Mouse (Mus musculus): Measurements from ENCODE around the gene Zfp637.
"Not testable (repeated sequence)": the region's sequence is repeated elsewhere in the genome, so short reads cannot be mapped to it uniquely, and the experiment has no call there.

Gene Zfp637

DNA sequence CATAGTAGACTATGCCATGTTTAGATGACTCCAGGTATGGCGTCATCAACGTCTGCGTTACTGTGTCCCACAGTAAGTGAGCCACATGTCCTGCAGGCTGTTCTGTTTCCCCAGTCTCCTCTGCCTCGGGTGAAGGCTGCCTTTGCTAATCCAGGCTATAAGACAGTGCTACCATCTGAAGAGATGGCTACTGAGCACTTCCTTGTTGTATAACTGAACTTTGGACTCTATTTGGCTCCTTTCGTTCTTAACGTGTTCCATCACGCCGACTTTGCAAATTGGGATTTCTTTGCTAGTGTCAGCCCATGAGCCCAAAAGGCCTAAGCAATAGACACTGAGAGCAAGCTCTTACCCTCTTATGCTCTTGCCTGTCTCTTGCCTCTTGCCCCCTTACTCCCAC lies 27.2 kb downstream of the Zfp637 start:
- DNase-seq = no peak

DNA sequence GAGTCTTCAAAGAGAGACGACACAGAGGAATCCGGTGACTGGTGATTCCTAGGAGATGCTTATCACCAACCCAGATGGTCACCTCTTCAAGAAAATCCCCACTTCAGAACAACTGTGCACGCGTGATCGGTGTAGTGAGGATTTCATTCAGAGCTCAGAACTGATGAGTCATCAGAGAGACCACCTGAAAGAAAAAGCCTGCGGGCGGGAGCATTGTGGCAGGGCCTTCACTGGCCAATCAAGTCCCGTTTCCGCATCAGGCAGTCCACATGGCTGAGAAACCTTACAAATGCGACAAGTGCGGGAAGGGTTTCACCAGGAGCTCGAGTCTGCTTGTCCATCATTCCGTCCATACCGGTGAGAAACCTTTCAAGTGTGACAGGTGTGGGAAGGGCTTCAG lies 30.1 kb downstream of the Zfp637 start:
- DNase-seq = no peak

DNA sequence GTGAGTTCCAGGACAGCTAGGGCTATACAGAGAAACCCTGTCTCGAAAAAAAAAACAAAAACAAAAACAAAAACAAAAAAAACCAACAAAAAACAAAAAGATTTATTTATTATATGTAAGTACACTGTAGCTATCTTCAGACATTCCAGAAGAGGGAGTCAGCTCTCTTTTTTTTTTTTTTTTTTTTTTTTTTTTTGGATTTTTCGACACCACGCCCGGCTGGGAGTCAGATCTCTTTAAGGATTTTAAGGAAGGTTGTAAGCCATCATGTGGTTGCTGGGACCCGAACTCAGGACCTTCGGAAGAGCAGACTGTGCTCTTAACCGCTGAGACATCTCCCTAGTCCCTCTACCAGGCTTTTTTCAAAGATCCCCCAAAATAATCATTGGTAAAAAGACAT lies 32.5 kb downstream of the Zfp637 start:
- DNase-seq = not testable (repeated sequence)

DNA sequence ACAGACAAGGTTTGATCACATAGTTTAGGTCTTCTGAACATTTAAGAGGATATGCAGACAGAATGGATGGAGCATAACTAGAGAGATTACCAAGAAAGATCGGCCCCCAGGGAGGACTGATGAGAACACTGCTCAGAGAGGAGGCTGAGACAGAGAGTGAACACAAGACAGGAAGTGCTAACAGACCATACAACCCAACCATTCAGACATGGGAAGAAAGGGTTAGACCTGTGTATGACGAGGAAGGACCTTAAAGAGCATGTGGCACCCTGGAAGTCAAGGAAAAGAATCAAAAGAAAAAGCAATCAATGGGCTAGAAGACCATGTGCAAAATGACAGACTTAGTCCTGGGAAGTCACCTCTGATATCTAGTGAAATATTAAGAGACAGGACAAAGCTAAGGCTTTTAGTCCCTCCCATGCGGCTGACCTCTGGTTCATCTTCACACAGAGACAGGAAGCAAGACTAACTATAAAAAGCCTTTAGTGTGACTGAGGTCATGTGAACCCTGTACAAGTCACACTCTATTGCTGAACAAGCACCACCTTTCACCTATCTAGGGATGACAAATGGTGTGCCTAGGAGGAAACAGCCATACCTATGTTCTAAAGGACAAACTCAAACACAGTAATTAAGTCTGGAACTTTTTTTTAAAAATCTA lies 33.8 kb downstream of the Zfp637 start:
- DNase-seq = no peak

DNA sequence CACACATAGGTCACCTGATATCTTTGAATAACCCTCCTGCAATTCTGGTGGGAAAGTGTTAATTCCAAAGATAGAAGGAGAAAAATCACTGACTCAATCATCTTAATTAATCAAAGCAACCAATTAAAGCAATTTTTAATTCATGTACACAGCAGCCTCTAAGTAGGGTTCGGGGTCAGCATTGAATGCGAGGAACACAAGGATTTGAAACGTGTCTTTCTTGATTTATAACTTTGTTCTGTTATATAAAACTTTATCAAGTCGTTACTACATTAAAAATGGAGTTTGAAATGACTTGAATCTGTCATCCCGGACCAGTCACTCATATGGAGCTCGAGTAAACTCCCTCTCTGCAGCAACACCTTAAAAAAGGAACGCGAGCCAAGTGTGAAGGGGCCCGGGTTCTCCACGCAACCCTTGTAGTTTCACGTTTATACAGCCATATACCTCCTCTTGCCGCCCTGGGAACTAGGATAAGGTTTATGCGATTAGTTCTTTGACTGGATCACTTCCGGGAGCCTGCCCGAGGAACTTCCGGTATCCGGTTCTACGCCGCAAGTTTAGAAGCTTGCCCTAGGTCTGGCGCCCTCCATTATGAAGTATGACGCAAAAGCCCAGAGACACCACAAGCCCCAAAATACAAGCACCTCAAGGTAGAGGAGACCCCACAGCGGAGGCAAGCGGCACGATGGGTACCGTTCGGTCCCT lies 37.9 kb downstream of the Zfp637 start:
- peak; percentile 92 to 94 for DNase-seq

DNA sequence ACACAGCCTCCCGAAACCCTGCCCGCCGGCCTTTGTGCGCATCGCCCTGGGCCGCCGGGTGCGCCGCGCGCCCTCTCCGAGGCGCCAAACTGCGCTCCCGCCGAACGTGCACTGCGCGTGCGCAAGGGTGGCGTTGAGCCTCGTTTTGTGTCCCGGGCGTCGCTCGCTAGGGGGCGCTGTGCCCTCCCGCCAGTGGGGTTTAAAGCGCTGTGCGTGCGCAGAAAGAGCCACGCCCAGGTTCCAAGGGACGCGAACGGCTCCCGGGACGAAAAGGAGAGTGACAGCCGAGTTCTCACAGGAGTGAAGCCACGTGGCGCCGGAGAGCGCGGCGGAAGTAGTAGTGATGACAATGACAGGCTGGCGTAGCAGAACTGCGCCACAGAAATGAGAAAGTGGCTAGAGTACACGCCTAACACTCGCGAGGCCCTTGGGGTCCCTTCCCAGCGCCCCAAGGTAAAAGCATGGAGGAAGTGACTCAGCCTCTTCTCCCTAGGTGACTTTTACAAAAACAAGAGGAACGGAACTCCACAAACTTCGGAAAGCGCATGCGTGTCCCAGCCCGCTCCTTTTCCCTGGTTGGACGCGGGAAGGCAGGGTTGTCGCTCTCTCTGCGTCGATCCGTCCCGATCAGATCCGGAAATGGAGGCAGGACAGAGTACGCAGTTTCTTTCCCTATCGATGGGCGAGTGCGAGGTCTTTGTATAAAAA lies 38.6 kb downstream of the Zfp637 start:
- peak; percentile 99 to 100 for DNase-seq

DNA sequence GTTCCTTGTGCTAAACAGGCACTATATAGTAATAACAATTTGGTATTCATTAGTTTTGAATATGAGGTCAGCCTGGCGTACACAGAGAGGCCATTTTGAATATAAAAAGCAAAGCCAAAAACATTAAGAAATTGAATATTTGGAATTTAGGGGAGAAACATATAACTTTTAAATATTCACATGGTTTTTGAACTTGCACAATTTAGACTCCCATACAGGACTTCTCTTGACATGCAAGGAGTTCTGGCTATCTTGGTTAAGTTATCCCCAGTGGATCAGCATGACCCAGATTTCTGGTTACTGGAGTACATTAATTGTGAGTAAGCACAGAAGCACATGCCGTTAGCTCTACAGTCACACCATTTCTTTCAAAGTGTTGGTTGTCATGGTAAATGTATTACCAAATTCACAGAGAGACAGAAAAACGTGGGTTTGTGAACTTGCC lies 39.4 kb downstream of the Zfp637 start:
- no peak for DNase-seq

DNA sequence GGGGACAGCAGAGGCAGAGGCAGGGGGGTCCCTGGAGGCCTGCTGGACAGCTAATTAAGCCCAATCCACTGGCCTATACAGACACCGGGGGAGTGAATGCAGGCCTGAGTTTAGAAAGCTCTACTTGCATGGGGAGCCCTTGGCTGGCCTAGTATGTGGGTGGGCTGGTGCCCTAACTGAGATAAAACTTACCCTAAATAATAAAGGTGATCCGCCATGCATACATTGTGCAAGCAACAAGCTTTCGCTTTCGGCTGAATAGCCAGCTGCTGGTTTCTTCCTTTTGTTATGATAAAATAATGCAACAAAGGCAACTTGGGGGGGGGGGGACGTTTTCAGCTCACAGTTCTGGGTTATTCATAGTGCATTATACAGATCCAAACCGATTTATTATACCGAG lies 40.2 kb downstream of the Zfp637 start:
- DNase-seq = no peak

DNA sequence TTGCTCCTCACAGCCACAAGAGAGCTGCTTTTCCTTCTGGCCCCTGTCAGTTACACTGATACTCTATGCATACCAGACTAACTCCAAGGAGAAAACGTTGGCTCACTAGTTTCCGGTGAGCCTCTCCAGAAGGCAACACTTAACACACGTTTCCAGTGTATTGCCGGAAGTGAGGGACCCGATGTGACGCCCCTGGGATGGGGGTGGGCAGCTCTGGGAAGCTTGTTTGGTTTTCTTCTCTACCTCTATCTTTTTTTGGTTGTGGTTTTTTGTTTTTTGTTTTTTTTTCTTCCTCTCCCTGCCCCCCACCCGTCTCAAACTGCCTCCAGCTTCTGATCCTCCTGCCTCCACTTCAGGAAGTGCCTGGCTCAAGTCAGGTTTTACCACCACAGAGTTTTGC lies 41.0 kb downstream of the Zfp637 start:
- no peak for DNase-seq

DNA sequence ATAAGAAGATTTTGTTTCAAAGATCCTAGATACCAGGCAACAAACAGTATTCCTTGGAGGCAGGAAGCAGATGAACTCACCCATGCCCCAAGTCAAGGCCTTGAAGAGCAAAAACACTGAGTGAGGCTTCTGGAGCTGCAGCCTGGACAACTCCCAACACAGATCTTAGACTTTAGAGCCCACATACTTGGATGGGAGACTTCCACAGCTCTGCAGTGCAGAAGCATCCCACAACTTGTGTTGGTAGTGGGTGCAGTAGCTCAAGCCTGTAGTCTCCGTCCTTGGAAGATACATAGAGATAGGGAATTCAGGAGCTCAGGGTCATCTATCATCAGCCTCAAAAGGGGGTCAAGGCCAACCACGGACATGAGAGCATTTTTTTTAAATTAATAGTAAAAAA lies 45.0 kb downstream of the Zfp637 start:
- DNase-seq = no peak

DNA sequence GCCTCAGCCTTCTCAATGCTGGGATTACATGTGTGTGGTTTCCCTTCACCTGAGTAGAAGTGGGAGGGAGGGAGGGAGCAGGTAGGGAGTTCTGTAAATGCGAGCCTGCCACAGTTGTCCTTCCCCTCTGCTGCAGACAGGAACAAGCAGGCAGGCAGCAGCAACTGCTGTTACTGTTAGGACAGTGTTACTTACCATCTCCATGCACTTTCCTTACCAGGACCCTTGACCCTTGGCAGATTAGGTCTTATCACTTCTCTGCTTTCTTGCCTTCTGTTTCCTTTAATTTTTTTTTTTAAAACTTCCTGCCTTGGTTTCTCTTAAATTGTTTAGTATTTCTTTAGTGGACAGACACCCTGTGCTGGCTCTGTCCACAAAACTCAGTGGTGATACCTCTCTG lies 47.1 kb downstream of the Zfp637 start:
- DNase-seq = no peak

DNA sequence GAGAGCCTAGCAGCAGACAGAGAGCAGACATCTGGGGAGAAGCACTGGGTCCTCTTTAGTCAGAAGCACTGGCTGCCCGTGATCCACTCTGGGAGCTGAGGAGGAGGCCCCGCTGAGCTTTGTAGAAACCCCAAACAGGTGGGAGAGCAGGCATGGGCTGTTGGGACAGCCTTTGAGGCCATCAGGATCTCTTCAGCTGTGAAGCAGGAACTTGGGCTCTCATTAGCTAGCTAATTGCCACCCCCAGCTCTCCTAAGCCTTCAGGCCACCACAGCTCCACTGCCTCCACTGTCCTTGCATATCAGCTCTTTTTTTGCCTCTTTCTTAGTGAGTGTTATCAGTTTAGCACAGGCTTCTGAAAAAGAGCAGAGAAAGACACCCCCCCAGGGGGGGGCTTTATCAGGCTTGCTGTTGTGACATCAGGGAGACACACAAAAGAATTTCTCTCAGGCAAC lies 47.7 kb downstream of the Zfp637 start:
- no peak for DNase-seq

DNA sequence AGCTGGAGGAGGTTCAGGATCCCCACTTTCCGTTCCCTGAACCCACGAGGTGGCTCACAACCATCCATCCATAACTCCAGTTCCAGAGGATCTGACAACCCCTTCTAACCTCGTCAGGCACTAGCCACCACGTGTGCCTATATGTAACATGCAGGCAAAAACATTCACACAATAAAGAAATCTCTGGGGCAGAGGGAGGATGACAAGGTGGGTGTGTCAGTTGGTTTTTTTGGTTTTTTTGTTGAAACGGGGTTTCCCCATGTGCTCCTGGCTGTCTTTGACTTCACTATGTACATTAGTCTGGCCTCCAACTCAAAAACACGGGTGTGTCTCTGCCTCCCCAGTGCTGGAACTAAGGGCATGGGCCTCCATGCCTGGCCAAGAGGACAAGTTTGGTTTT lies 49.3 kb downstream of the Zfp637 start:
- DNase-seq = no peak

DNA sequence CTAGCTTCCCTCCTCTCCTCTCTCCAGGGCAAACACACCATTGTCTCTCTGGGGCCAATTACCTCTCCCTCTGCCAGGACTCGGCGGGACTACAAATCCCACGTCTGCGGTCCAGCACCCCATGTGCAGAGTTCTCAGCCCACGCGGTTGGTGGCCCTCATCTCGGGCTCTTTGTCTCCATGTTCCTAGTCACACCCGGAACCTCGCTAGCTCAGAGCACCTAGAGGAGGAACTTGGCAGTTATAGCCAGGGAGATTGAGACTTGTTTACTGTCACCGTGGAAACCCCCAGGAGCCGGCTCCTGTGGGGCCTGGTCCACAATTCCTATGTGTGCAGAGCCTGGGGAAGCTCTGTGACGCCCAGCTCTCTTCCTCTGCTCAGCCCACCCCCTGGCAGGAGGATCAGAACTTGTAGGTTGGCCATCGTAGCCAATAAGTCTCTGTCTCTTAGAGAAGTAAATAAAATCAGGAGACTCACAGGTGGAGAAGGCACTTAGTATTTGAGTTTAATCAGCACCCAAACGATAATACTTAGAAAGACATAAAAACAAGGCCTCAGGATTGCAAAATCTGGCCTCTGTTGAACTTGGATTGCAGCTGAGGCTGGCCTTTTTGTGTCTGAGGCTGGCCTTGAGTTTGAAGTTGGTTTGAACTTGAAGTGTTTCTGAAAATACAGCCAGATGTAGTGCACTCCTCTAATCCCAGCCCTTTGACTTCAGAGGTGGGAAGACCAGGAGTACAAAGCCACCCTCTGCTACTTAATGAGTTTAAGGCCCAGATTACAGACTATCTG lies 50.6 kb downstream of the Zfp637 start:
- DNase-seq = peak; percentile 35 to 37

DNA sequence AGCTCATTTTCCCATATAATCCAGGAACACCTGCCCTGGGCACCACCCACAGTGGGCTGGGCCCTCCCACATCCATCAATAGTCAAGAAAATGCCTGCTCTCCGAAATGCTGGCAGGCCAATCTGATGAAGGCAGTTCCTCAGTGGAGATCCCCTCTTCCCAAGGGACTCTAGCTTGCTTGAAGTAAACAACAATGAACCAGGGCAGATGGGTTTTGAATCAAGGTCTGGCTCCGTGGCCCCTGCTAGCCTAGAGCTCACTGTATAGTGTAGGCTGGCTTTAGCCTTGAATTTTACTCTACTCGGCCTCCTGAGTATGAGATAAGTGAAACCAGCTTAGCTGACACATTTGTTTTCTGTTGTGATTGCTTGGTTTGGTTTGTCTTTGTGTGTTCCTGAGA lies 51.4 kb downstream of the Zfp637 start:
- DNase-seq = no peak

DNA sequence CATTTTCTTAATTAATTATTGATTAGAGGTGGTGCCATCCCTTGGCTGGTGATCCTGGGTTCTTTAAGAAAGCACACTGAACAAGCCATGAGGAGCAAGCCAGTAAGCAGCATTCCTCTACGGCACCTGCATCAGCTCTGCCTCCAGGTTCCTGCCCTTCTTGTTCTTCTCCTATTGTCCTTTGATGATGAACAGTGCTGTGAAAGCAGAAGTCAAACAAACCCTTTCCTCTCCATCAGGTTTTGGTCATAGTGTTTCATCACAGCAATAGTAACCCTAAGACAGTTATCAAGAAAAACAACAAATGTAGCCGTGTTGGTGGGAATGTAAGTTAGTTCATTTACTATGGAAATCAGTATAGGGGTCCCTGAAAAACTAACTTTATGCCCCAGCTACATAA lies 52.5 kb downstream of the Zfp637 start:
- DNase-seq = no peak
